Mouse (Mus musculus) lung, embryonic 14.5 days (tissue): ENCODE measurements around the gene Lmf1. TPM values are rescaled to one million over a fixed set of nuclear protein-coding genes. Genes with fewer than 3 reads are reported as not detected.

Experiments used
- ATAC-seq: fragments of 200-750 bp; cut with Nextera tagmentation; 2 replicates; pipeline ENCODE4 v1.8.0; 2017; ENCODE audit warnings: mild to moderate bottlenecking, moderate TSS enrichment, moderate library complexity; ENCODE audit not compliant: insufficient read depth
- DNase-seq: peaks from one replicate; pipeline ENCODE4 v3.0.0-alpha.2; 2015
- H3K27ac ChIP-seq: fragments of 300-500 bp; sonication (generic); 2 replicates; pipeline ENCODE4 v1.5.1; 2014; ENCODE audit warnings: low read depth, mild to moderate bottlenecking, moderate library complexity
- H3K27me3 ChIP-seq: fragments of 300-500 bp; sonication (generic); 2 replicates; pipeline ENCODE4 v1.6.1; 2014; ENCODE audit warnings: low read length, control low read depth; ENCODE audit not compliant: insufficient read depth
- H3K36me3 ChIP-seq: fragments of 300-500 bp; sonication (generic); 2 replicates; pipeline ENCODE4 v1.6.1; 2014; ENCODE audit warnings: control low read depth; ENCODE audit not compliant: insufficient read depth
- H3K4me1 ChIP-seq: fragments of 300-500 bp; sonication (generic); 2 replicates; pipeline ENCODE4 v1.6.1; 2014; ENCODE audit warnings: antibody characterized with exemption, control low read depth; ENCODE audit not compliant: insufficient read depth
- H3K4me2 ChIP-seq: fragments of 300-500 bp; sonication (generic); 2 replicates; pipeline ENCODE4 v1.6.1; 2014; ENCODE audit warnings: mild to moderate bottlenecking
- H3K4me3 ChIP-seq: fragments of 300-500 bp; sonication (generic); 2 replicates; pipeline ENCODE4 v1.5.1; 2014; ENCODE audit warnings: low read depth, low read length
- H3K9ac ChIP-seq: fragments of 300-500 bp; sonication (generic); 2 replicates; pipeline ENCODE4 v1.6.1; 2014
- H3K9me3 ChIP-seq: fragments of 300-500 bp; sonication (generic); 2 replicates; pipeline ENCODE4 v1.6.1; 2016; ENCODE audit warnings: low read depth, low read length, control low read depth
- CTCF ChIP-seq: IDR thresholded peaks from 2 replicates; pipeline ENCODE4 v1.5.1; 2016; ENCODE audit warnings: antibody characterized with exemption, low read depth
- WGBS: fragments of 180-500 bp; shearing (Covaris S2); extraction: QIAGEN DNeasy Blood & Tissue Kit; methylation state at CpG from one replicate; pipeline ENCODE4 v1.1.7; 2014; 5-methylcytosine and 5-hydroxymethylcytosine counted together
- polyA plus RNA-seq: library from polyadenylated mRNA; unstranded; fragments of >200 nt; fragmentation: Nextera tagmentation; extraction: Ambion mirVana; gene quantifications from 2 replicates; pipeline ENCODE4 v1.2.1, GENCODE M21; 2014

The Lmf1 gene
- polyA plus RNA-seq, 1 experiment from 2014 or later = 25.7 TPM

- 60% methylated on average over 16 of the region's 16 CpGs for WGBS
- H3K27ac ChIP-seq = no peak overlapping the region
- no peak for TF ChIP-seq CTCF
- no peak overlapping the region for H3K9ac ChIP-seq
- no peaks in the 10 kb centered on the region for H3K9me3 ChIP-seq
- DNase-seq (peak; percentile 88), ATAC-seq (no peak; the same call in 1 of the 2 replicates)
- H3K4me3 ChIP-seq = no peak overlapping the region
- H3K27me3 ChIP-seq = no peaks in the 10 kb centered on the region
- no peaks in the 10 kb centered on the region for H3K4me1 ChIP-seq
- H3K36me3 ChIP-seq = peaks cover 10% of the 10 kb centered on the region; the same call in 1 of the 2 replicates
- no peak overlapping the region for H3K4me2 ChIP-seq
Observed at GRCm38 (mm10) chr17:25618508-25619056, 39.7 kb downstream of the Lmf1 start.

- ATAC-seq (no peak), DNase-seq (no peak)
- Histone ChIP-seq H3K9me3 (no peaks in the 10 kb centered on the region), H3K27ac (no peak overlapping the region), H3K4me3 (no peak overlapping the region), H3K9ac (no peak overlapping the region), H3K27me3 (no peaks in the 10 kb centered on the region), H3K4me1 (no peaks in the 10 kb centered on the region), H3K4me2 (no peak overlapping the region), H3K36me3 (0 out of 2 replicates have a peak, but pooled peaks cover 4% of the 10 kb centered on the region)
- TF ChIP-seq CTCF = no peak
- 80% methylated on average over 4 of the region's 4 CpGs for WGBS
Observed at GRCm38 (mm10) chr17:25623441-25623840, 44.6 kb downstream of the Lmf1 start.

- no peak overlapping the region for H3K4me3 ChIP-seq
- ATAC-seq = no peak
- DNase-seq = no peak
- TF ChIP-seq CTCF = no peak
- H3K4me2 ChIP-seq = no peak overlapping the region
- no peak overlapping the region for H3K9ac ChIP-seq
- no peaks in the 10 kb centered on the region for H3K9me3 ChIP-seq
- no peaks in the 10 kb centered on the region for H3K4me1 ChIP-seq
- no peak overlapping the region for H3K27ac ChIP-seq
- H3K36me3 ChIP-seq = 0 out of 2 replicates have a peak, but pooled peaks cover 4% of the 10 kb centered on the region
- H3K27me3 ChIP-seq = no peaks in the 10 kb centered on the region
- WGBS = 74% methylated on average over 11 of the region's 11 CpGs
Observed at GRCm38 (mm10) chr17:25623935-25624334, 45.0 kb downstream of the Lmf1 start.

GRCm38 (mm10) chr17:25624446-25625119 is 45.7 kb downstream of the Lmf1 start:
- Histone ChIP-seq H3K27ac (no peak overlapping the region), H3K9me3 (no peaks in the 10 kb centered on the region), H3K4me1 (no peaks in the 10 kb centered on the region), H3K36me3 (0 out of 2 replicates have a peak, but pooled peaks cover 4% of the 10 kb centered on the region), H3K9ac (no peak overlapping the region), H3K27me3 (no peaks in the 10 kb centered on the region), H3K4me3 (no peak overlapping the region), H3K4me2 (no peak overlapping the region)
- no peak for TF ChIP-seq CTCF
- 68% methylated on average over 13 of the region's 13 CpGs for WGBS
- no peak for DNase-seq
- ATAC-seq = no peak

- no peaks in the 10 kb centered on the region for H3K4me1 ChIP-seq
- DNase-seq (no peak), ATAC-seq (no peak)
- no peak overlapping the region for H3K27ac ChIP-seq
- no peak overlapping the region for H3K4me2 ChIP-seq
- no peaks in the 10 kb centered on the region for H3K27me3 ChIP-seq
- 0 out of 2 replicates have a peak, but pooled peaks cover under 1% of the 10 kb centered on the region for H3K36me3 ChIP-seq
- 77% methylated on average over 7 of the region's 7 CpGs for WGBS
- H3K4me3 ChIP-seq = no peak overlapping the region
- H3K9me3 ChIP-seq = no peaks in the 10 kb centered on the region
- no peak overlapping the region for H3K9ac ChIP-seq
- TF ChIP-seq CTCF = no peak
Observed at GRCm38 (mm10) chr17:25625282-25625681, 46.4 kb downstream of the Lmf1 start.

- Histone ChIP-seq H3K36me3 (no peaks in the 10 kb centered on the region), H3K9me3 (no peaks in the 10 kb centered on the region), H3K9ac (no peak overlapping the region), H3K4me1 (no peaks in the 10 kb centered on the region), H3K4me3 (no peak overlapping the region), H3K27ac (no peak overlapping the region), H3K27me3 (no peaks in the 10 kb centered on the region), H3K4me2 (no peak overlapping the region)
- no peak for DNase-seq
- no peak for ATAC-seq
- no peak for TF ChIP-seq CTCF
- 68% methylated on average over 20 of the region's 20 CpGs for WGBS
Observed at GRCm38 (mm10) chr17:25626196-25627043, 47.5 kb downstream of the Lmf1 start.

GRCm38 (mm10) chr17:25630313-25630712 is 51.4 kb downstream of the Lmf1 start:
- Histone ChIP-seq H3K4me2 (no peak overlapping the region), H3K9ac (no peak overlapping the region), H3K27me3 (no peaks in the 10 kb centered on the region), H3K36me3 (peaks cover 7% of the 10 kb centered on the region; the same call in 1 of the 2 replicates), H3K4me3 (no peak overlapping the region), H3K4me1 (no peaks in the 10 kb centered on the region), H3K9me3 (no peaks in the 10 kb centered on the region), H3K27ac (no peak overlapping the region)
- no peak for TF ChIP-seq CTCF
- WGBS = 84% methylated on average over 5 of the region's 5 CpGs
- DNase-seq = no peak
- ATAC-seq = no peak
